Mouse (Mus musculus) yolk sac, embryonic 10.5 days (tissue): ENCODE measurements around the gene Atp5e.

ENCODE experiments used
- DNase-seq: peaks from one replicate; pipeline ENCODE4 v3.0.0-alpha.2; 2017; ENCODE audit warnings: low spot score

Atp5e gene

GRCm38 (mm10) chr2:174446905-174447304 lies 17.0 kb downstream of the Atp5e start:
- DNase-seq = no peak

- no peak for DNase-seq
These were observed 17.4 kb downstream of the Atp5e start for GRCm38 (mm10) chr2:174446492-174446891.

- DNase-seq = no peak
These were observed 18.9 kb downstream of the Atp5e start for GRCm38 (mm10) chr2:174445018-174445417.

- DNase-seq = no peak
These were observed 19.5 kb downstream of the Atp5e start for GRCm38 (mm10) chr2:174444359-174444758.

- no peak for DNase-seq
These were observed 20.9 kb downstream of the Atp5e start for GRCm38 (mm10) chr2:174443046-174443445.

GRCm38 (mm10) chr2:174442460-174442859 lies 21.4 kb downstream of the Atp5e start:
- DNase-seq = no peak

- DNase-seq = no peak
These were observed 22.0 kb downstream of the Atp5e start for GRCm38 (mm10) chr2:174441898-174442297.

- DNase-seq = no peak
These were observed 23.9 kb downstream of the Atp5e start for GRCm38 (mm10) chr2:174439961-174440360.

GRCm38 (mm10) chr2:174439450-174439838 lies 24.5 kb downstream of the Atp5e start:
- no peak for DNase-seq

- DNase-seq = peak; percentile 89
These were observed 25.0 kb downstream of the Atp5e start, which contains the start of gene Ctsz for GRCm38 (mm10) chr2:174438737-174439449. Gene Ctsz, minus strand, starts transcription at chr2:174439039.

- DNase-seq = no peak
These were observed 25.7 kb downstream of the Atp5e start for GRCm38 (mm10) chr2:174438181-174438580.

- DNase-seq = no peak
These were observed 26.3 kb downstream of the Atp5e start for GRCm38 (mm10) chr2:174437697-174437982.

- no peak for DNase-seq
These were observed 26.8 kb downstream of the Atp5e start for GRCm38 (mm10) chr2:174436916-174437696.

GRCm38 (mm10) chr2:174436076-174436701 lies 27.7 kb downstream of the Atp5e start:
- no peak for DNase-seq

GRCm38 (mm10) chr2:174434943-174435342 lies 29.0 kb downstream of the Atp5e start:
- DNase-seq = no peak

- DNase-seq = no peak
These were observed 34.8 kb downstream of the Atp5e start for GRCm38 (mm10) chr2:174428996-174429591.

- DNase-seq = peak; percentile 76
These were observed 35.6 kb downstream of the Atp5e start for GRCm38 (mm10) chr2:174428076-174428835.

- DNase-seq = no peak
These were observed 37.0 kb downstream of the Atp5e start for GRCm38 (mm10) chr2:174426856-174427255.

GRCm38 (mm10) chr2:174424301-174425085 lies 39.4 kb downstream of the Atp5e start:
- no peak for DNase-seq

- no peak for DNase-seq
These were observed 42.8 kb downstream of the Atp5e start for GRCm38 (mm10) chr2:174421107-174421506.

- DNase-seq = peak; percentile 96
These were observed 48.1 kb downstream of the Atp5e start, which contains the start of gene Nelfcd for GRCm38 (mm10) chr2:174415731-174416310. Gene Nelfcd, plus strand, starts transcription at chr2:174415804.
